24 mouse cellular contexts compared by ENCODE assay signal in genomic region chr7:84311624-84312023, GRCm38 (mm10).
DNase-seq lines count a peak whose midpoint lies in the region; ATAC-seq and TF ChIP-seq lines count a peak whose summit lies in the region.
"Had no signal": no experiment of that assay in that cellular context is flagged by ENCODE, and none has a peak within 500 bp of the region (broad histone marks: within the 10 kb centered on the region; RNA-seq: fewer than 3 reads in every experiment).

No protein-coding gene starts in this region.

- 0 out of 2 replicates have a peak overlapping the region, but pooled peaks have one; percentile 28 for H3K27ac ChIP-seq in forebrain, embryonic 15.5 days (replicated peaks)
- no peak overlapping the region for H3K27ac ChIP-seq in forebrain, postnatal 0 days (ENCODE audit: low read depth, low read length)
- peak overlapping the region; percentile 52 for H3K27ac ChIP-seq in heart, embryonic 16.5 days (ENCODE audit: low read length)
- H3K27ac ChIP-seq in lung, embryonic 15.5 days = peak overlapping the region; percentile 35; the same call in 1 of the 2 replicates
- no peak overlapping the region for H3K27ac ChIP-seq in lung, postnatal 0 days (ENCODE audit: low read length)
- H3K27ac ChIP-seq: hindbrain, embryonic 14.5 days; kidney, postnatal 0 days; limb, embryonic 10.5 days; liver, embryonic 15.5 days; midbrain, embryonic 13.5 days had no signal

- TF ChIP-seq CTCF in forebrain, postnatal 0 days (IDR thresholded peaks at IDR 0.05; ENCODE audit: low read depth) = no peak
- TF ChIP-seq CTCF in lung, postnatal 0 days (IDR thresholded peaks at IDR 0.05) = no peak

- H3K36me3 ChIP-seq in forebrain, embryonic 15.5 days = 0 out of 2 replicates have a peak, but pooled peaks cover 5% of the 10 kb centered on the region
- peaks cover 16% of the 10 kb centered on the region for H3K36me3 ChIP-seq in forebrain, postnatal 0 days (ENCODE audit: insufficient read depth)
- H3K36me3 ChIP-seq in heart, embryonic 16.5 days (ENCODE audit: control insufficient read depth, insufficient read depth) = no peaks in the 10 kb centered on the region
- no peaks in the 10 kb centered on the region for H3K36me3 ChIP-seq in lung, embryonic 15.5 days
- H3K36me3 ChIP-seq in lung, postnatal 0 days (ENCODE audit: insufficient read depth, low read length) = no peaks in the 10 kb centered on the region
- H3K36me3 ChIP-seq: G1E; liver, embryonic 15.5 days had no signal

- no peak for TF ChIP-seq EP300 in lung, postnatal 0 days (IDR thresholded peaks at IDR 0.05)

- 66% methylated on average over 3 of the region's 3 CpGs for WGBS in forebrain, embryonic 15.5 days
- WGBS in forebrain, postnatal 0 days = 46% methylated on average over 3 of the region's 3 CpGs
- WGBS in heart, embryonic 16.5 days = 41% methylated on average over 3 of the region's 3 CpGs
- 51% methylated on average over 3 of the region's 3 CpGs for WGBS in lung, embryonic 15.5 days
- WGBS in lung, postnatal 0 days = 42% methylated on average over 3 of the region's 3 CpGs

- no peak overlapping the region for H3K9ac ChIP-seq in forebrain, embryonic 15.5 days (replicated peaks)
- H3K9ac ChIP-seq in forebrain, postnatal 0 days = no peak overlapping the region
- no peak overlapping the region for H3K9ac ChIP-seq in heart, embryonic 16.5 days (ENCODE audit: low read length)
- H3K9ac ChIP-seq in lung, embryonic 15.5 days = no peak overlapping the region
- H3K9ac ChIP-seq in lung, postnatal 0 days (replicated peaks; ENCODE audit: low read depth) = no peak overlapping the region
- H3K9ac ChIP-seq: hindbrain, embryonic 14.5 days; liver, embryonic 15.5 days; midbrain, embryonic 13.5 days had no signal

- no peak for ATAC-seq in forebrain, embryonic 15.5 days (replicated peaks)
- ATAC-seq in forebrain, postnatal 0 days = no peak
- no peak for ATAC-seq in heart, embryonic 16.5 days (replicated peaks; ENCODE audit: extremely low read depth, insufficient read depth, low FRiP score)
- no peak for ATAC-seq in lung, embryonic 15.5 days (ENCODE audit: borderline replicate concordance, extremely low read depth, low FRiP score, low TSS enrichment)
- no peak for ATAC-seq in lung, postnatal 0 days
- ATAC-seq: inflammation-experienced regulatory T-cells, adult 6 months; midbrain, embryonic 13.5 days had no signal

- DNase-seq in forebrain, postnatal 0 days = no peak
- no peak for DNase-seq in heart, adult 8-10 months (ENCODE audit: low spot score)
- DNase-seq in lung, postnatal 0 days (ENCODE audit: low spot score) = no peak
- peak; percentile 23 for DNase-seq in brain, adult 2 months (ENCODE audit: low read depth, low spot score)
- no peak for DNase-seq in left cerebral cortex, postnatal 4 days
- DNase-seq: adrenal gland, adult 8-10 months; B cell, adult 2 months; cerebellum, adult 8-10 months; gastrocnemius, postnatal 14 days; kidney, adult 18-20 months; liver; right cerebral cortex, postnatal 14 days; thymus, postnatal 14 days had no signal

- H3K4me3 ChIP-seq in forebrain, embryonic 15.5 days = no peak overlapping the region
- H3K4me3 ChIP-seq in forebrain, postnatal 0 days (ENCODE audit: low read depth, low read length) = no peak overlapping the region
- H3K4me3 ChIP-seq in heart, embryonic 16.5 days (ENCODE audit: low read length) = no peak overlapping the region
- H3K4me3 ChIP-seq in lung, embryonic 15.5 days = no peak overlapping the region
- H3K4me3 ChIP-seq in lung, postnatal 0 days (ENCODE audit: low read depth, low read length) = no peak overlapping the region
- H3K4me3 ChIP-seq: limb, embryonic 10.5 days; liver, embryonic 15.5 days; megakaryocyte, embryonic 14.5 days; midbrain, embryonic 13.5 days had no signal

- H3K4me1 ChIP-seq in forebrain, embryonic 15.5 days = peaks cover 26% of the 10 kb centered on the region
- peaks cover 7% of the 10 kb centered on the region; the same call in 1 of the 2 replicates for H3K4me1 ChIP-seq in forebrain, postnatal 0 days (ENCODE audit: insufficient read depth)
- peaks cover 14% of the 10 kb centered on the region for H3K4me1 ChIP-seq in heart, embryonic 16.5 days (ENCODE audit: control insufficient read depth, insufficient read depth, low read length)
- peaks cover 16% of the 10 kb centered on the region; the same call in 1 of the 2 replicates for H3K4me1 ChIP-seq in lung, embryonic 15.5 days
- H3K4me1 ChIP-seq in lung, postnatal 0 days (ENCODE audit: insufficient read depth, low read depth, low read length) = no peaks in the 10 kb centered on the region
- H3K4me1 ChIP-seq: liver, embryonic 15.5 days; megakaryocyte, embryonic 14.5 days; midbrain, embryonic 13.5 days had no signal

- H3K27me3 ChIP-seq in forebrain, embryonic 15.5 days = no peaks in the 10 kb centered on the region
- H3K27me3 ChIP-seq in forebrain, postnatal 0 days (ENCODE audit: insufficient read depth, low read length) = no peaks in the 10 kb centered on the region
- H3K27me3 ChIP-seq in heart, embryonic 16.5 days (ENCODE audit: control insufficient read depth, insufficient read depth, low read length) = no peaks in the 10 kb centered on the region
- no peaks in the 10 kb centered on the region for H3K27me3 ChIP-seq in lung, embryonic 15.5 days
- H3K27me3 ChIP-seq in lung, postnatal 0 days (replicated peaks; ENCODE audit: insufficient read depth, low read length) = no peaks in the 10 kb centered on the region
- H3K27me3 ChIP-seq: liver, embryonic 15.5 days; midbrain, embryonic 13.5 days had no signal

- no peak overlapping the region for H3K4me2 ChIP-seq in forebrain, embryonic 15.5 days (replicated peaks)
- no peak overlapping the region for H3K4me2 ChIP-seq in forebrain, postnatal 0 days (ENCODE audit: low read depth)
- H3K4me2 ChIP-seq in heart, embryonic 16.5 days (ENCODE audit: low read depth, low read length) = no peak overlapping the region
- no peak overlapping the region for H3K4me2 ChIP-seq in lung, embryonic 15.5 days
- no peak overlapping the region for H3K4me2 ChIP-seq in lung, postnatal 0 days (replicated peaks; ENCODE audit: low read depth, low read length)
- H3K4me2 ChIP-seq: hindbrain, embryonic 14.5 days; liver, embryonic 15.5 days; midbrain, embryonic 13.5 days had no signal

- H3K9me3 ChIP-seq in forebrain, embryonic 15.5 days = no peaks in the 10 kb centered on the region
- no peaks in the 10 kb centered on the region for H3K9me3 ChIP-seq in forebrain, postnatal 0 days (ENCODE audit: low read length)
- no peaks in the 10 kb centered on the region for H3K9me3 ChIP-seq in heart, embryonic 16.5 days (replicated peaks; ENCODE audit: control insufficient read depth, low read length)
- H3K9me3 ChIP-seq in lung, embryonic 15.5 days = no peaks in the 10 kb centered on the region
- no peaks in the 10 kb centered on the region for H3K9me3 ChIP-seq in lung, postnatal 0 days (ENCODE audit: low read length)
- H3K9me3 ChIP-seq: G1E; limb, embryonic 10.5 days; liver, embryonic 15.5 days; megakaryocyte, embryonic 14.5 days; midbrain, embryonic 13.5 days had no signal

- intact Hi-C loops in left cerebral cortex, postnatal 4 days (cut with DNase I) = no loop called here

Comparison
In these comparisons a context has a peak if more than half of its experiments do, and no peak if none do; other contexts are left out.
1. H3K27ac ChIP-seq: peak in forebrain, embryonic 15.5 days (single experiment), heart, embryonic 16.5 days (single experiment) and lung, embryonic 15.5 days (single experiment); none in forebrain, postnatal 0 days (single experiment) and lung, postnatal 0 days (single experiment).